Mouse (Mus musculus) limb, embryonic 14.5 days (tissue): ENCODE measurements around the gene Ccdc33. TPM values are rescaled to one million over a fixed set of nuclear protein-coding genes. Genes with fewer than 3 reads are reported as not detected.

Source experiments
- ATAC-seq: fragments of 200-750 bp; cut with Nextera tagmentation; 2 replicates; pipeline ENCODE4 v1.8.0; 2017; ENCODE audit warnings: low read depth, moderate number of reproducible peaks, moderate TSS enrichment; ENCODE audit not compliant: low FRiP score
- DNase-seq: peaks from one replicate; pipeline ENCODE4 v3.0.0-alpha.2; 2015; ENCODE audit warnings: low spot score
- H3K27ac ChIP-seq: fragments of 300-500 bp; sonication (generic); replicated peaks from 2 replicates; pipeline ENCODE4 v1.5.1; 2014; ENCODE audit warnings: low read depth, mild to moderate bottlenecking, low read length, moderate library complexity, mixed read lengths
- H3K27me3 ChIP-seq: fragments of 300-500 bp; sonication (generic); 2 replicates; pipeline ENCODE4 v1.6.1; 2014; ENCODE audit warnings: low read length, mixed read lengths; ENCODE audit not compliant: control insufficient read depth, insufficient read depth
- H3K36me3 ChIP-seq: fragments of 300-500 bp; sonication (generic); 2 replicates; pipeline ENCODE4 v1.6.1; 2014; ENCODE audit warnings: mild to moderate bottlenecking, low read length, moderate library complexity, mixed read lengths; ENCODE audit not compliant: control insufficient read depth, insufficient read depth
- H3K4me1 ChIP-seq: fragments of 300-500 bp; sonication (generic); 2 replicates; pipeline ENCODE4 v1.6.1; 2014; ENCODE audit warnings: antibody characterized with exemption, low read length, mixed read lengths; ENCODE audit not compliant: control insufficient read depth, insufficient read depth
- H3K4me2 ChIP-seq: fragments of 300-500 bp; sonication (generic); replicated peaks from 2 replicates; pipeline ENCODE4 v1.6.1; 2014; ENCODE audit warnings: low read depth, mild to moderate bottlenecking, low read length, moderate library complexity; ENCODE audit not compliant: severe bottlenecking
- H3K4me3 ChIP-seq: fragments of 300-500 bp; sonication (generic); replicated peaks from 2 replicates; pipeline ENCODE4 v1.5.1; 2014; ENCODE audit warnings: low read length
- H3K9ac ChIP-seq: fragments of 300-500 bp; sonication (generic); 2 replicates; pipeline ENCODE4 v1.6.1; 2014; ENCODE audit warnings: mild to moderate bottlenecking, low read depth, low read length, moderate library complexity; ENCODE audit not compliant: severe bottlenecking
- H3K9me3 ChIP-seq: fragments of 300-500 bp; sonication (generic); 2 replicates; pipeline ENCODE4 v1.6.1; 2016; ENCODE audit warnings: low read length; ENCODE audit not compliant: control insufficient read depth
- POLR2A ChIP-seq: fragments of 200-500 bp; IDR thresholded peaks from 2 replicates; pipeline ENCODE4 v1.8.0; 2012; ENCODE audit warnings: inconsistent platforms, mild to moderate bottlenecking, moderate library complexity, borderline replicate concordance; ENCODE audit not compliant: insufficient read depth, insufficient read length; ENCODE audit errors: extremely low read depth
- WGBS: fragments of 180-500 bp; shearing (Covaris S2); extraction: QIAGEN DNeasy Blood & Tissue Kit; methylation state at CpG from one replicate; pipeline ENCODE4 v1.1.7; 2014; 5-methylcytosine and 5-hydroxymethylcytosine counted together
- polyA plus RNA-seq, 2 experiments: library from polyadenylated mRNA; depleted of rRNA in 1 of 2; stranded (reverse) in 1 of 2; unstranded in 1 of 2; fragments of >200 nt; fragmentation: Nextera tagmentation in 1 of 2; extraction: Ambion mirVana in 1 of 2; gene quantifications; 2 replicates each; pipeline versions ENCODE4 v1.2.1 to v1.2.3; 2012 to 2014

Gene Ccdc33
- polyA plus RNA-seq, 2 experiments = 0.11 TPM; not detected in 1

DNA sequence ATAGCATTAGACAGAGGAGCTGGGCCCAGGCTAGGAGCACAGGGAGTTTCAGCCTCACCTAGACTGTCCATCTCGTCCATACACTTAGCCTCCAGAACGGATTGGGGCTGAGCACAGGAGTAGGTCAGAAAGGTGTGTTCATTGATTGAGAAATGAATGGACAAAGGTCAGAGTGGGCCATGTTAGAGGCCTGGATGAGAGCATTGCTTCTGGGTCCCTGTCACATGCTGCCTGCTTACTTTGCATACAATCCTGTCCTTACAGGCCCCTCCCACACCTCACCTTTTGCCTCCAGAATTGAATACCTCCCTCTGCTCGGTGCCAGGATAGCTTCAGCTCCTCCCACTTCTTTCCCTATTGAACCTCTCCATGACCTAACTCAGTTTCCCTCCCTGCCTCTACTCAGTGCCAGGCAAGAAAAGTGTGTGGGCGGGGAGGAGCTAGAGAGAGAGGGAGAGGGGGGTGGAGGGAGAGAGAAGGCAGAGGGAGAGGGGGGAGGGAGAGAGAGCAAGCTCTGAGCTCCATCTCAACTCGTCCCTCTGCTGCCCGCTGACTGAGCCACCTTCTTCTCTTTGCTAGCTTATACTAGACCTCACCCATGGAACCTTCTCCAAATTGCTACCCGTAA is 2.5 kb downstream of the Ccdc33 start:
- H3K4me1 ChIP-seq = peaks cover 55% of the 10 kb centered on the region
- H3K9ac ChIP-seq = no peak overlapping the region
- H3K27me3 ChIP-seq = no peaks in the 10 kb centered on the region
- H3K27ac ChIP-seq = no peak overlapping the region
- no peaks in the 10 kb centered on the region for H3K9me3 ChIP-seq
- H3K36me3 ChIP-seq = no peaks in the 10 kb centered on the region
- no peak overlapping the region for H3K4me3 ChIP-seq
- DNase-seq (no peak), ATAC-seq (no peak)
- no peak overlapping the region for H3K4me2 ChIP-seq
- no peak for TF ChIP-seq POLR2A
- WGBS = 40% methylated on average over 7 of the region's 7 CpGs

DNA sequence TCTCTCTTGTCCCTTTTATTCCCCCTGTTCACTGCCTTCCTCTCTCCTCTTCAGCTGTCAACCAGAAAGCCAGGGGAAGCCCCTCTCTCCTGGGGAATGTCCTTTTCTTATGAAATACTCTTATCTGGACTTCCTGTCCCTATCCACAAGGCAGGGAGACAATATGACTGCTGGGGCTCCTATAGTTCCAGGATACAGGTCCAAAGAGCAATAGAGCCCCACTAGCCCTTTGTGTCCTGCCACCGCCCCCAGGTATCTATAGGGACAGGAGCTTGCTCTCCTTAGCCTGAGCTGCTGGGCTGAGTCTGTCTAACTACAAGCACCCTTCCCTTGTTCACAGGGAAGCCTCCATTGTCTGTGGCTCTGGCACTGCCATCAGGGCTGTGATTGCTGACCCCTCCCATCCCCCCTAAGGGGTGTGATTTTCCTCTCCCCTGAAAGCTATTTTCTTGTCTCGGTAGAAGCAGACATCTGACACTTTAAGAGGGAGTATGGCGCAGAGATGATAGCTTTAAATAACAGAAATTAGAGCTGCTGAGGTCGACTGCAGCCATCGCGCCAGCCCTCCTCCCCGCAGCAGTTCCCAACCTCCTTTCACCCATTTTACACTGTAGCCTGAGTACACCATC is 3.2 kb downstream of the Ccdc33 start:
- WGBS = 25% methylated on average over 7 of the region's 7 CpGs
- Histone ChIP-seq H3K36me3 (no peaks in the 10 kb centered on the region), H3K4me2 (no peak overlapping the region), H3K27ac (0 out of 2 replicates have a peak overlapping the region, but pooled peaks have one; percentile 3), H3K9me3 (no peaks in the 10 kb centered on the region), H3K4me3 (no peak overlapping the region), H3K9ac (no peak overlapping the region), H3K27me3 (no peaks in the 10 kb centered on the region), H3K4me1 (peaks cover 55% of the 10 kb centered on the region)
- no peak for TF ChIP-seq POLR2A
- no peak for DNase-seq
- ATAC-seq = no peak

DNA sequence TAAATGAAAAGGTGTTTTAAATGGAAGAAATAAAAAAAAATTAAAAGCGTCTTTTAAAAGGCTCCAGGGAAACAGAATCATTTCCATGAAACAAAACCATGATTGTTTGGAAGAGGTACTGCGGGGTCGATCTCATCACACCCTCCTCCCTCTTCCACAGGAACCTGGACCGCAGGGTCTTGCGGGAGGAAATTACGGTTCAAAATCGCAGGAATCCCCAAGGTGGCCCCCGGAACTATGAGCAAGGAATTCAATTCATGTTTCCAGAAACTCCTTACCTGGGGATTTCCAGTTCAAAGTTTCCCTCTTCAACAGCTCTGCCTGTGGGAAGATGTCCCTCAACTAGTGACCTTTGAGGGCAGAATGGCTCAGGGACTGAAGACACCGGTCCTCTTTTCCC is 4.6 kb downstream of the Ccdc33 start:
- H3K36me3 ChIP-seq = no peaks in the 10 kb centered on the region
- H3K27ac ChIP-seq = peak overlapping the region; percentile 72
- DNase-seq (no peak), ATAC-seq (peak; percentile 41; the same call in 1 of the 2 replicates)
- under 1% methylated on average over 9 of the region's 9 CpGs for WGBS
- H3K4me2 ChIP-seq = peak overlapping the region; percentile 46
- H3K27me3 ChIP-seq = no peaks in the 10 kb centered on the region
- H3K9ac ChIP-seq = no peak overlapping the region
- TF ChIP-seq POLR2A = no peak
- H3K4me3 ChIP-seq = peak overlapping the region; percentile 9; the same call in 1 of the 2 replicates
- no peaks in the 10 kb centered on the region for H3K9me3 ChIP-seq
- H3K4me1 ChIP-seq = peaks cover 55% of the 10 kb centered on the region

DNA sequence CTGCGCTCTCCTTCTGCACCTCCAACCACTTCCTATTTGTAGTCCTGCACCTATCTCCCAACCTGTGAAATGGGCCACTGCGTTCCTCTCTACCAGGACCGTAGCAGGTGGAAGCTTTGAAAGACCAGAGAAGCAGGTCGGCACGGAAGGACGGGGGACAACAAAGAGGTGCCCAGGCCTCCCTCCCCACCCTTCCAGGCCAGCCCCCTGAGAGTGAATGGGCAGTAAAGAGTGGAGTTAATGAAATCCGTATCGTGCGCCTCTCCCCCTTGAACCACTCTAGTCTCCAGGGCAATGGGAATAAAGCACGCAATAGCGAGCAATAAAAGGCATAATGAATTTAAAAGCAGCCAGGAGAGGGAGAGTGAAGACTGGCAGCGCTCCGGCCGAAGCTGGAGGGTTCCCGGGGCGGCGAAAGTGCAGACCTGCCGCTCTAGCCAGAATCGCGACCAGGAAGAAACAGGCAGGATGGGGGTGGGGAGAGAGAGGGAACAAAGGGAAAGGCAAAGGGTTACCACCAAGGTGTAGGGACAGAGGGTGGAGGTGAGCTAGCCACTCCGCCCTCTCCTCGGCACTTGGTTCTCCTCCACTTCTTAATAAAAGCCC is 5.2 kb downstream of the Ccdc33 start:
- H3K4me3 ChIP-seq = peak overlapping the region; percentile 9; the same call in 1 of the 2 replicates
- peak overlapping the region; percentile 72 for H3K27ac ChIP-seq
- no peak for TF ChIP-seq POLR2A
- DNase-seq (peak; percentile 46), ATAC-seq (peak; percentile 53)
- peak overlapping the region; percentile 46 for H3K4me2 ChIP-seq
- H3K36me3 ChIP-seq = no peaks in the 10 kb centered on the region
- no peaks in the 10 kb centered on the region for H3K27me3 ChIP-seq
- H3K9me3 ChIP-seq = no peaks in the 10 kb centered on the region
- H3K4me1 ChIP-seq = peaks cover 51% of the 10 kb centered on the region
- 1% methylated on average over 22 of the region's 22 CpGs for WGBS
- H3K9ac ChIP-seq = 0 out of 2 replicates have a peak overlapping the region, but pooled peaks have one; percentile 5

DNA sequence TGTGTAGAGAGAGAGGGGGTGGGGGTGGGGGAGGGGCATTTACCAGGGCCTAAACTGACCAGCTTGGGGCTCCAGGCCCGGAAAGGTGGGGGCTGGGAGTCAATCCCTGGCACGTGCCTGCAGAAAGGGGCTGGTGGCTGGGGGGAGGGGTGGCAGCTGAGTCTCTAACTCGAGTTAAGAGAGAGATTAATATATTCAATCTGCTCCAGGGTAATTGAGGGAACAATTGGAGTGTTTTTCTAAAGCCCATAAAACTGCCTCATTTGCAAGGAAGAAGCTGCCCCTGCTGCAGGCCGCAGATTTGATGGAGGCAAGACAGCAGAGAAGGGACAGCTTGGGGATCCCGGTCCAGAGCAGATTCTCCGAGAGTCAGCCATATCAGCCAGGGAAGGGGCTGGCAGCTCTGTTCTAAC is 5.8 kb downstream of the Ccdc33 start:
- Histone ChIP-seq H3K9ac (no peak overlapping the region), H3K4me1 (peaks cover 51% of the 10 kb centered on the region), H3K4me2 (peak overlapping the region; percentile 46), H3K4me3 (no peak overlapping the region), H3K36me3 (no peaks in the 10 kb centered on the region), H3K9me3 (no peaks in the 10 kb centered on the region), H3K27me3 (no peaks in the 10 kb centered on the region), H3K27ac (peak overlapping the region; percentile 72)
- 2% methylated on average over 6 of the region's 6 CpGs for WGBS
- TF ChIP-seq POLR2A = no peak
- ATAC-seq (no peak), DNase-seq (peak; percentile 56)
